Mouse (Mus musculus) effector memory CD4-positive, alpha-beta T cell, adult 7 months (primary cell): ENCODE data around the gene Klrc1. TPM values are rescaled to one million over a fixed set of nuclear protein-coding genes. Genes with fewer than 3 reads are reported as not detected.

Experiments used
- polyA plus RNA-seq: library from polyadenylated mRNA; unstranded; fragments of 100-300 nt; shearing (Covaris generic); gene quantifications from one replicate; pipeline ENCODE4 v1.2.1, GENCODE M21; 2017

Gene Klrc1
- 391 TPM for polyA plus RNA-seq

DNA sequence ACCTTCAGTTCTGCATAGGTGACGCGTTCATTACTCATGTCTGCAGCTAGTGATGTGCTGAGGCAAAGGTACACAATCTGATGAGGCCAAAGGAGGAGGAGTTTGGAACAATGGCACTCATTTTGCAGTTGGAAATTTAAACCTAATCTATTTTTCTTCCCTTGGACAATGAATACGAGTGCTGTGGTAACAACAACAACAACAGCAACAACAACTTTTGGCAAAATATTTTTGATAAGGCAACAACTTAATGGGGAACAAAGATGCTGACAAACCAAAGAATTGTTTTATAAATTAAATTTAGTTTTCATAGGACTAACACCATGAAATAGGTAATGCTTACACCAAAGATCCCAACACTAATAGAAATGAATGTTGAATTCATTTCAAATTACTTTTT is at the start of gene Klrc1:
Klrc1 (minus strand) TSS at position 101 of the 400 bp plus-strand sequence.

GRCm38 (mm10) chr6:129717032-129717431 is 38.3 kb upstream of the Klrc1 start, which contains the start of gene Klri1:
TSS of gene Klri1 (minus strand) at chr6:129717132.

GRCm38 (mm10) chr6:129660589-129660988 is 18.2 kb downstream of the Klrc1 start, which contains the start of gene Klrc2:
TSS of gene Klrc2 (minus strand) at chr6:129660689.

DNA sequence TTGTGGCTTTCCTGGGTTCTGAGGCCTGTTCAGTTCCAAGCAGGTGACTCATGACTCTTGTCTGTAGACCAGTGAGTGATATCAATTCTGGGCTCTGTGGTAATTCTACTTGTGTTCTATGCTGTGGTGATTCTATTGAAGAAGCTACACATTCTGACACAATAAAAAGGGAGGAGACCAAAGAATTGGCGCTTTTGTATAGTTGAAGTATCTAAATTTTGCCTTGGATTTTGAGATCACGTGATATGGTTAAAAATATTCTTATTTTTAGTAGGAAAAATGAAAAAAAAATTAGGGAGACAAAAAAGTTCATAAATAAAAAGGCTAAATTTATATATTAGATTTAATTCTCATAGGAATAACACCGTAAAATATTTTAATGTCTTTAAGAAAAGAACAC is 35.5 kb downstream of the Klrc1 start, which contains the start of gene Klrc3:
Klrc3 (minus strand) TSS at position 101 of the 400 bp plus-strand sequence.

DNA sequence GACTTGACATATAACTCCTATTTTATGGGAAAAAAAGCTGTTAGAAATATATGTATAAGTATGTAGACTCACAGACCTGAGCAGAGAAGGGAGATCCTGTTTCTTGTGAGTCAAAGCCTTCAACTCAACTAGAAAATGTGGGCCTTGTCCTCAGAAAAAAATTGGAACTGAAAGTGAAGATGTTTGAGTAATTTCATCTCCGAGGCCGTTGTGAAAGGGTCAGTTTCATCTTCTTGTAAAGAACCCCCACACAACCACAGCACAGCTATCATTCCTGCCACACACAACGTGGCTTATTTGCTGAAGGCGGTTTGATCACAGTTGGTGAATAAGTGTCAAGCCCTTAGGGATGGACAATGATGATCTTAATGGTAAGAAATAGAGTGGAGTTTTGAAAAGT is 55.0 kb downstream of the Klrc1 start, which contains the start of gene Klrk1:
Klrk1 (minus strand) TSS at position 130 of the 400 bp plus-strand sequence.

Other genes with a start within 250 kb of the Klrc1 start
- gene Clec1a, start 227.0 kb downstream of the Klrc1 start, polyA plus RNA-seq: not detected
- not detected for gene Olr1, start 171.8 kb downstream of the Klrc1 start, polyA plus RNA-seq
- gene Tmem52b, start 166.4 kb downstream of the Klrc1 start, polyA plus RNA-seq: not detected
- gene Gabarapl1, start 145.8 kb downstream of the Klrc1 start, polyA plus RNA-seq: 55.7 TPM
- 1.4 TPM for gene Klre1, start 101.1 kb downstream of the Klrc1 start, polyA plus RNA-seq
- gene Klrd1, start 87.2 kb downstream of the Klrc1 start, polyA plus RNA-seq: 53.0 TPM
- 219 TPM for gene Klrk1, start 55.1 kb downstream of the Klrc1 start, polyA plus RNA-seq
- not detected for gene Klrc3, start 35.6 kb downstream of the Klrc1 start, polyA plus RNA-seq
- gene Klrc2, start 18.3 kb downstream of the Klrc1 start, polyA plus RNA-seq: 16.1 TPM
- gene Klri1, start 38.2 kb upstream of the Klrc1 start, polyA plus RNA-seq: not detected
- gene Klri2, start 61.5 kb upstream of the Klrc1 start, polyA plus RNA-seq: 1.3 TPM
- not detected for gene Gm156, start 105.3 kb upstream of the Klrc1 start, polyA plus RNA-seq
- gene Gm17631, start 183.7 kb upstream of the Klrc1 start, polyA plus RNA-seq: not detected
- gene Klra17, start 197.7 kb upstream of the Klrc1 start, polyA plus RNA-seq: not detected
- gene Klra5, start 238.7 kb upstream of the Klrc1 start, polyA plus RNA-seq: not detected